Mouse (Mus musculus) stomach, embryonic 14.5 days (tissue): Measurements from ENCODE around the gene Slc11a2. TPM values are rescaled to one million over a fixed set of nuclear protein-coding genes. Genes with fewer than 3 reads are reported as not detected.

Source experiments
- ATAC-seq: fragments of 200-750 bp; cut with Nextera tagmentation; 2 replicates; pipeline ENCODE4 v1.8.0; 2017; ENCODE audit warnings: low read depth, moderate TSS enrichment; ENCODE audit not compliant: insufficient number of reproducible peaks, insufficient read depth, low FRiP score
- H3K27ac ChIP-seq: fragments of 300-500 bp; sonication (generic); 2 replicates; pipeline ENCODE4 v1.5.1; 2014; ENCODE audit warnings: mild to moderate bottlenecking, low read length, moderate library complexity, mixed read lengths
- H3K27me3 ChIP-seq: fragments of 300-500 bp; sonication (generic); 2 replicates; pipeline ENCODE4 v1.6.1; 2014; ENCODE audit warnings: low read length, control low read depth, mixed read lengths; ENCODE audit not compliant: control insufficient read depth, insufficient read depth
- H3K36me3 ChIP-seq: fragments of 300-500 bp; sonication (generic); 2 replicates; pipeline ENCODE4 v1.6.1; 2014; ENCODE audit warnings: mild to moderate bottlenecking, control low read depth, low read length, moderate library complexity, mixed read lengths; ENCODE audit not compliant: control insufficient read depth, insufficient read depth
- H3K4me1 ChIP-seq: fragments of 300-500 bp; sonication (generic); 2 replicates; pipeline ENCODE4 v1.6.1; 2014; ENCODE audit warnings: low read length, control low read depth, mixed read lengths; ENCODE audit not compliant: control insufficient read depth, insufficient read depth
- H3K4me2 ChIP-seq: fragments of 300-500 bp; sonication (generic); replicated peaks from 2 replicates; pipeline ENCODE4 v1.6.1; 2014; ENCODE audit warnings: low read depth, low read length, control low read depth
- H3K4me3 ChIP-seq: fragments of 300-500 bp; sonication (generic); 2 replicates; pipeline ENCODE4 v1.5.1; 2014; ENCODE audit warnings: low read depth, low read length, control low read depth
- H3K9ac ChIP-seq: fragments of 300-500 bp; sonication (generic); replicated peaks from 2 replicates; pipeline ENCODE4 v1.6.1; 2014; ENCODE audit warnings: low read depth, mild to moderate bottlenecking, control low read depth, low read length, moderate library complexity, mixed read lengths
- H3K9me3 ChIP-seq: fragments of 300-500 bp; sonication (generic); 2 replicates; pipeline ENCODE4 v1.6.1; 2016; ENCODE audit warnings: low read depth, low read length, control low read depth; ENCODE audit not compliant: control insufficient read depth
- WGBS: fragments of 180-500 bp; shearing (Covaris S2); extraction: QIAGEN DNeasy Blood & Tissue Kit; methylation state at CpG from one replicate; pipeline ENCODE4 v1.1.7; 2014; 5-methylcytosine and 5-hydroxymethylcytosine counted together
- polyA plus RNA-seq: library from polyadenylated mRNA; unstranded; fragments of >200 nt; fragmentation: Nextera tagmentation; extraction: Ambion mirVana; gene quantifications from 2 replicates; pipeline ENCODE4 v1.2.1, GENCODE M21; 2014

The Slc11a2 gene
- polyA plus RNA-seq, 1 experiment from 2014 or later: 13.5 TPM

DNA sequence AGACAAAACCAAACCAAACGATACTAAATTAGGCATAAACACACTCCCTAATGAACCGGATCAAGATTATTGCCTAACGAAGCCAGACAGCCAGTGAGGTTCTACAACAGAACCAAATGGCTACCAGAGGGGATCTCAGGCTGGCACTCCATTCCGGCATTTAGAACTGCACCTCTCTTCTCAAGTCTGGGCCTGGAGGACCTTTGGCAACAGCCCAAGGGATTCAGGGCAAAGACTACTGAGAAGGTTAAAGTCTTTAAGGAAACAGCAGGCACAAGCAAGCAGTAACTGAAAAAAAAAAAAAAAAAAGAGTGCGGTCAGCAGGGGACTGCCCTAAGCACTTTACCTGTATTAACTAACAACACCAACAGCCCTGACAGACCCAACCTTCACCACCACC, 37.2 kb upstream of the Slc11a2 start:
- Histone ChIP-seq H3K4me2 (no peak overlapping the region), H3K9ac (no peak overlapping the region), H3K36me3 (no peaks in the 10 kb centered on the region), H3K27ac (no peak overlapping the region), H3K4me1 (0 out of 2 replicates have a peak, but pooled peaks cover 4% of the 10 kb centered on the region), H3K4me3 (no peak overlapping the region), H3K27me3 (0 out of 2 replicates have a peak, but pooled peaks cover 3% of the 10 kb centered on the region), H3K9me3 (no peaks in the 10 kb centered on the region)
- WGBS: 78% methylated on average over 5 of the region's 5 CpGs
- ATAC-seq: no peak

GRCm38 (mm10) chr15:100461646-100462045, 36.8 kb upstream of the Slc11a2 start:
- WGBS: 71% methylated on average over 9 of the region's 9 CpGs

DNA sequence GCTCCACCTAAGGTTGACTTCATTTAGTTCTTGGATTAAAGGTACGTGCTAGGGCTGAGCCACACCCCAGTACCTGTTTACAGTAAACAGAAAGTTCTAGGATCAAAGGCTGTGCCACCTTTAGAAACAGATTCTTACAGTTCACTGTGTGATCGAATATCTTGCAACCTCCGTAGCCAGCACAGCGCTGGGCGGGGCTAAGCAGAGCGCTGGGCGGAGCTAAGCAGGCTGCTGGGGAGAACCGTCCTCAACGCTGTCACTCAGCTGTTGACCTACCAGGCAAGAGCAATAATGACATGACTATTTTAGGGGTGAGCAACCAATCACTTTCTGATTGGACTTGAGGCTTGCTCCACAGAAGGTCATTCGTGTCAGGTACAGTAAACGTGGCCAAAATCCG, 36.1 kb upstream of the Slc11a2 start:
- WGBS: 10% methylated on average over 12 of the region's 12 CpGs
- Histone ChIP-seq H3K27ac (no peak overlapping the region), H3K27me3 (0 out of 2 replicates have a peak, but pooled peaks cover 3% of the 10 kb centered on the region), H3K4me2 (peak overlapping the region; percentile 26; the same call in 1 of the 2 replicates), H3K4me3 (no peak overlapping the region), H3K9ac (no peak overlapping the region), H3K4me1 (0 out of 2 replicates have a peak, but pooled peaks cover 4% of the 10 kb centered on the region), H3K9me3 (no peaks in the 10 kb centered on the region), H3K36me3 (no peaks in the 10 kb centered on the region)
- no peak for ATAC-seq

More at GRCm38 (mm10) chr15:100461646-100462045, 36.8 kb upstream of the Slc11a2 start:
- Histone ChIP-seq H3K4me2 (no peak overlapping the region), H3K9me3 (no peaks in the 10 kb centered on the region), H3K27me3 (0 out of 2 replicates have a peak, but pooled peaks cover 3% of the 10 kb centered on the region), H3K27ac (no peak overlapping the region), H3K4me1 (0 out of 2 replicates have a peak, but pooled peaks cover 4% of the 10 kb centered on the region), H3K36me3 (no peaks in the 10 kb centered on the region), H3K4me3 (no peak overlapping the region), H3K9ac (no peak overlapping the region)
- no peak for ATAC-seq

DNA sequence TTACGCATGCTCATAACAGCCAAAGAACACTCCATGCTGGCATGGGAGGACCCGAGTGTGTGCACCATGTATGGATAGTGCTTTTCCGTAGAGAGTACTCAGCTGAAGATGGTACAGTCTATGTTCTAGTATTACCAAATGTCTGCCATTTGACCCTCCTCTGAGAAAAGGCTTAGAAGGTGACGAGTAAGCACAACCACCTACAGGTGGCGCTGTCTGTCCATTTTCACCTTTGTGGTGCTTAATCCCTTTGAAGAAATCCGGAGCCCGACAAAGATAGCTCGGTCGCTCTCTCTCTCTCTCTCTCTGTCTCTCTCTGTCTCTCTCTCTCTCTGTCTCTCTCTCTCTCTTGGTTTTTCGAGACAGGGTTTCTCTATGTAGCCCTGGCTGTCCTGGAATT, 33.2 kb upstream of the Slc11a2 start:
- Histone ChIP-seq H3K4me3 (no peak overlapping the region), H3K4me1 (0 out of 2 replicates have a peak, but pooled peaks cover 4% of the 10 kb centered on the region), H3K27ac (no peak overlapping the region), H3K4me2 (no peak overlapping the region), H3K9me3 (no peaks in the 10 kb centered on the region), H3K9ac (no peak overlapping the region), H3K36me3 (no peaks in the 10 kb centered on the region), H3K27me3 (0 out of 2 replicates have a peak, but pooled peaks cover 3% of the 10 kb centered on the region)
- ATAC-seq: no peak
- WGBS: 47% methylated on average over 10 of the region's 10 CpGs

DNA sequence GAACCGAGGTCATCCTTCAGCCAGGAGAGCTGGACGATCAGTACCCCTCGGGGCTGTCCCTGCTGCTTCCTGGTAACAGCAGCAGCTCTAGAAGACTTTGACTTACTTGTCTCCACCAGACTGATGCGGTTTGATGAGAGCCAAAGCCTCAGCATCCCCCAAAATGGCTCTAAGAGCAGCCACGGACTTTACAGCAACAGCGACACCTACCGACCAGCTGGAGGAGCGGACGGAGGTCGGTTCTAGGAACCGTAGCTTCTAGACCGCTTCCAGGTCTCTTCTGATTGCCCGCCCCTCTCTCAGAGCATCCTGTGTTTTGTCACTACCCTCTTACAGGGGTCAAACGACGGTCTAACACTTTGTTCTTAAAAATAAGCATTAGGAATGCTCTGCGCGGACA, 32.5 kb upstream of the Slc11a2 start:
- WGBS: 8% methylated on average over 17 of the region's 17 CpGs
- no peaks in the 10 kb centered on the region for H3K9me3 ChIP-seq
- 0 out of 2 replicates have a peak, but pooled peaks cover 4% of the 10 kb centered on the region for H3K4me1 ChIP-seq
- H3K4me3 ChIP-seq: no peak overlapping the region
- H3K36me3 ChIP-seq: no peaks in the 10 kb centered on the region
- no peak overlapping the region for H3K4me2 ChIP-seq
- H3K9ac ChIP-seq: no peak overlapping the region
- 0 out of 2 replicates have a peak, but pooled peaks cover 3% of the 10 kb centered on the region for H3K27me3 ChIP-seq
- ATAC-seq: 0 out of 2 replicates have a peak, but pooled peaks have one; percentile 18
- no peak overlapping the region for H3K27ac ChIP-seq

DNA sequence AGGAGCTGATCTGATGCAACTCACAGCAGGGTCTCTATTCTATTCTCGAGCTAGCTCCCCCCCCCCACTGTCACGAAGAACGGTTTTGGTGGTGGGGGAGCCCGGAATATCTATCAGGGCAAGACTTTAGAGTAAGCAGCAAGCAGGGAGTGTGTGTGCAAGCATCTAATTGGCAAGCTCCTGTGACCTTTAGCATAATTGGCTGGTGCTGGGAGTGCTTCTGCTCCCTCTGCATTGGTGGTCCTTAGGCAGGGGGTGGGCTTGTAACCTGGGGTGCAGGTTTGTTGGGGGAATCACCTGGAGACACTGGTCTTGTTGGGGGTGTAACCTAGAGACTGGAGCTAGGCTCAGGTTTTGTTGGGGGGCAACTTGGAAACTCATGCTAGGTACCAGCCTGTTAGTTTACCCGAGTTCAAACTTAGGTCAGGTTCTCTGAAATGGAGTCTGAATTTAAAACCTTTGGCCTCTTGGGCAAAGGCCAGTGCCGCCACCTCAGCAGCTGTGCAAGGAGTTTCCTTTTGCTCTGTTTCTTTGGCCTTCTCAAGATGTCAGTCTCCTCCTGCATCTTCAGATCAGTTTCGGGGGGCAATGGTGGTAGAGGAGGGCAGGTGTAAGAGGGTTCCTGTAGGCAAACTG, 31.6 kb upstream of the Slc11a2 start:
- WGBS: 66% methylated on average over 7 of the region's 7 CpGs
- H3K36me3 ChIP-seq: no peaks in the 10 kb centered on the region
- H3K27me3 ChIP-seq: 0 out of 2 replicates have a peak, but pooled peaks cover 3% of the 10 kb centered on the region
- ATAC-seq: no peak
- H3K4me1 ChIP-seq: 0 out of 2 replicates have a peak, but pooled peaks cover 4% of the 10 kb centered on the region
- H3K9me3 ChIP-seq: no peaks in the 10 kb centered on the region
- H3K4me2 ChIP-seq: no peak overlapping the region
- H3K4me3 ChIP-seq: no peak overlapping the region
- H3K27ac ChIP-seq: no peak overlapping the region
- no peak overlapping the region for H3K9ac ChIP-seq

- Histone ChIP-seq H3K9ac (no peak overlapping the region), H3K4me3 (no peak overlapping the region), H3K27me3 (no peaks in the 10 kb centered on the region), H3K36me3 (no peaks in the 10 kb centered on the region), H3K4me2 (no peak overlapping the region), H3K9me3 (no peaks in the 10 kb centered on the region), H3K4me1 (no peaks in the 10 kb centered on the region), H3K27ac (no peak overlapping the region)
- ATAC-seq: no peak
- 77% methylated on average over 11 of the region's 11 CpGs for whole genome bisulfite sequencing
Observed at GRCm38 (mm10) chr15:100452486-100452885, 27.6 kb upstream of the Slc11a2 start.

DNA sequence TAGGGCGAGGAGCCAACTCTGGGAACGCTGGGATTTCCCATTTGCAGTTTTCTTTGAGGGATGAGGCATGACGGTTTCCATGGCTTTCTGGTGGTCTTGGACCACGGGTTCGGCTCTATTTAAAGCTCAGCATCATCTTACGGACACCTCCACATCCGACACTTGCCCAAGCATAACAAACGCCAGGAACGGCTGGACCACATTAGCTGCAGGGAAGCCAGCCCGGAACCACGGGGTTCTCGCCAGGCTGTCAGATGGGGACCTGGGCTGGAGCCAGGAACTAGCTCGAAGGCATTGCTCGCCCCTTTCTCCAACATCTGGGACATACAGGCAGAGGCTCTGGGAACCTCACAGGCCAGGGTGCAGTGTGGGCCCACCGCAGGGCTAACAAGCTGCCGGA, 26.4 kb upstream of the Slc11a2 start:
- Histone ChIP-seq H3K27ac (no peak overlapping the region), H3K36me3 (no peaks in the 10 kb centered on the region), H3K4me2 (no peak overlapping the region), H3K9ac (no peak overlapping the region), H3K27me3 (no peaks in the 10 kb centered on the region), H3K4me3 (no peak overlapping the region), H3K9me3 (no peaks in the 10 kb centered on the region), H3K4me1 (no peaks in the 10 kb centered on the region)
- WGBS: 52% methylated on average over 16 of the region's 16 CpGs
- ATAC-seq: no peak
